Mouse (Mus musculus): ENCODE data around the gene Chrna7. TPM values are rescaled to one million over a fixed set of nuclear protein-coding genes. Genes with fewer than 3 reads are reported as not detected.

Gene Chrna7
- 10 to 100 TPM; 26.5 to 27.6 TPM for total RNA-seq (2021)

- peak; percentile 66 to 88 for DNase-seq (ENCODE audit: extremely low spot score in 1 of 2, low spot score in 2 of 2)
- intact Hi-C loops (cut with DNase I): loop anchor here (5.0 kb wide), 2 partner anchors 105 to 290 kb away; no protein-coding TSS in a partner anchor
Observed at GRCm38 (mm10) chr7:63212084-63212723, at the start of gene Chrna7. Chrna7 (minus strand) TSS chr7:63212569.

- intact Hi-C loops (cut with DNase I): no loop called here
- no peak for DNase-seq (ENCODE audit: extremely low spot score in 1 of 2, low spot score in 2 of 2)
Observed at GRCm38 (mm10) chr7:63249404-63249803, 37.0 kb upstream of the Chrna7 start.

- DNase-seq (ENCODE audit: extremely low spot score in 1 of 2, low spot score in 2 of 2): no peak
- intact Hi-C loops (cut with DNase I): no loop called here
Observed at GRCm38 (mm10) chr7:63237852-63238516, 25.6 kb upstream of the Chrna7 start.

- intact Hi-C loops (cut with DNase I): no loop called here
Observed at GRCm38 (mm10) chr7:63225066-63225780, 12.9 kb upstream of the Chrna7 start.

GRCm38 (mm10) chr7:63211641-63212083 lies 707 bp downstream of the Chrna7 start:
- DNase-seq (ENCODE audit: extremely low spot score in 1 of 2, low spot score in 2 of 2): no peak

More at GRCm38 (mm10) chr7:63225066-63225780, 12.9 kb upstream of the Chrna7 start:
- no peak for DNase-seq (ENCODE audit: extremely low spot score in 1 of 2, low spot score in 2 of 2)

GRCm38 (mm10) chr7:63209501-63209900 lies 2.9 kb downstream of the Chrna7 start:
- intact Hi-C loops (cut with DNase I): loop anchor here (5.0 kb wide), 1 partner anchor 332 kb away; no protein-coding TSS in a partner anchor
- DNase-seq (ENCODE audit: extremely low spot score in 1 of 2, low spot score in 2 of 2): no peak

More at GRCm38 (mm10) chr7:63211641-63212083, 707 bp downstream of the Chrna7 start:
- intact Hi-C loops (cut with DNase I): loop anchor here (5.0 kb wide), 2 partner anchors 106 to 289 kb away; no protein-coding TSS in a partner anchor

- intact Hi-C loops (cut with DNase I): loop anchor here (5.0 kb wide), 1 partner anchor 330 kb away; no protein-coding TSS in a partner anchor
- DNase-seq (ENCODE audit: extremely low spot score in 1 of 2, low spot score in 2 of 2): no peak
Observed at GRCm38 (mm10) chr7:63207137-63207536, 5.2 kb downstream of the Chrna7 start.

- intact Hi-C loops (cut with DNase I): no loop called here
- DNase-seq (ENCODE audit: extremely low spot score in 1 of 2, low spot score in 2 of 2): no peak
Observed at GRCm38 (mm10) chr7:63195560-63195959, 16.8 kb downstream of the Chrna7 start.

- intact Hi-C loops (cut with DNase I): no loop called here
- DNase-seq (ENCODE audit: extremely low spot score in 1 of 2, low spot score in 2 of 2): no peak
Observed at GRCm38 (mm10) chr7:63189647-63190534, 22.5 kb downstream of the Chrna7 start.

GRCm38 (mm10) chr7:63170063-63170787 lies 42.1 kb downstream of the Chrna7 start:
- intact Hi-C loops (cut with DNase I): no loop called here
- peak in 1 of 2 experiments; percentile 11 for DNase-seq (ENCODE audit: extremely low spot score in 1 of 2, low spot score in 2 of 2)

- DNase-seq (ENCODE audit: extremely low spot score in 1 of 2, low spot score in 2 of 2): no peak
- intact Hi-C loops (cut with DNase I): no loop called here
Observed at GRCm38 (mm10) chr7:63164617-63165016, 47.8 kb downstream of the Chrna7 start.

- DNase-seq (ENCODE audit: extremely low spot score in 1 of 2, low spot score in 2 of 2): no peak
- intact Hi-C loops (cut with DNase I): no loop called here
Observed at GRCm38 (mm10) chr7:63162272-63162864, 50.0 kb downstream of the Chrna7 start.

GRCm38 (mm10) chr7:63153239-63153638 lies 59.1 kb downstream of the Chrna7 start:
- no peak for DNase-seq (ENCODE audit: extremely low spot score in 1 of 2, low spot score in 2 of 2)
- intact Hi-C loops (cut with DNase I): no loop called here

GRCm38 (mm10) chr7:63148740-63149139 lies 63.6 kb downstream of the Chrna7 start:
- no peak for DNase-seq (ENCODE audit: extremely low spot score in 1 of 2, low spot score in 2 of 2)
- intact Hi-C loops (cut with DNase I): no loop called here

GRCm38 (mm10) chr7:63148321-63148720 lies 64.0 kb downstream of the Chrna7 start:
- DNase-seq (ENCODE audit: extremely low spot score in 1 of 2, low spot score in 2 of 2): no peak
- intact Hi-C loops (cut with DNase I): no loop called here

- no peak for DNase-seq (ENCODE audit: extremely low spot score in 1 of 2, low spot score in 2 of 2)
Observed at GRCm38 (mm10) chr7:63122547-63122946, 89.8 kb downstream of the Chrna7 start.

GRCm38 (mm10) chr7:63113671-63114070 lies 98.7 kb downstream of the Chrna7 start:
- intact Hi-C loops (cut with DNase I): no loop called here
- no peak for DNase-seq (ENCODE audit: extremely low spot score in 1 of 2, low spot score in 2 of 2)

More at GRCm38 (mm10) chr7:63122547-63122946, 89.8 kb downstream of the Chrna7 start:
- intact Hi-C loops (cut with DNase I): no loop called here
